Mouse (Mus musculus) MEL (cell line): Measurements from ENCODE around the gene 0610030E20Rik.
A peak's percentile ranks its signal among the peaks of the same experiment; 100 is the strongest.

Experiments
- CTCF ChIP-seq, 3 experiments: IDR thresholded peaks in 2 of 3; conservative IDR thresholded peaks in 1 of 3; 2 replicates each; pipeline ENCODE4 v1.5.1; 2011 to 2012; ENCODE audit warnings: low read length in 3 of 3, low read depth in 2 of 3, mild to moderate bottlenecking in 2 of 3, improper control_type of control experiment in 1 of 3, inconsistent platforms in 1 of 3, mixed read lengths in 1 of 3, moderate library complexity in 1 of 3; ENCODE audit not compliant: control insufficient read depth in 1 of 3, insufficient read depth in 1 of 3, poor library complexity in 1 of 3, severe bottlenecking in 1 of 3
- E2F4 ChIP-seq: IDR thresholded peaks from 2 replicates; pipeline ENCODE4 v1.6.1; 2011; ENCODE audit warnings: low read depth, low read length, improper control_type of control experiment, borderline replicate concordance
- EP300 ChIP-seq, 2 experiments: IDR thresholded peaks; 2 replicates each; pipeline ENCODE4 v1.6.1; 2011; ENCODE audit warnings: improper control_type of control experiment in 2 of 2, low read length in 2 of 2, low read depth in 1 of 2, mild to moderate bottlenecking in 1 of 2
- ETS1 ChIP-seq: IDR thresholded peaks from 2 replicates; pipeline ENCODE4 v1.6.1; 2012; ENCODE audit warnings: low read depth, mild to moderate bottlenecking, inconsistent platforms, low read length, improper control_type of control experiment, moderate library complexity
- HCFC1 ChIP-seq: IDR thresholded peaks from 2 replicates; pipeline ENCODE4 v1.6.1; 2012; ENCODE audit warnings: low read depth, mild to moderate bottlenecking, inconsistent platforms, low read length, improper control_type of control experiment, moderate library complexity
- MAFK ChIP-seq: IDR thresholded peaks from 2 replicates; pipeline ENCODE4 v1.6.1; 2011; ENCODE audit warnings: low read depth, mild to moderate bottlenecking, low read length, improper control_type of control experiment, borderline replicate concordance
- MAX ChIP-seq: IDR thresholded peaks from 2 replicates; pipeline ENCODE4 v1.6.1; 2011; ENCODE audit warnings: low read length, improper control_type of control experiment
- MEF2A ChIP-seq: IDR thresholded peaks from 2 replicates; pipeline ENCODE4 v1.6.1; 2014; ENCODE audit warnings: low read depth, mild to moderate bottlenecking, inconsistent platforms, low read length, improper control_type of control experiment; ENCODE audit not compliant: poor library complexity, insufficient replicate concordance, severe bottlenecking; ENCODE audit errors: extremely low read depth
- MXI1 ChIP-seq: IDR thresholded peaks from 2 replicates; pipeline ENCODE4 v1.6.1; 2011; ENCODE audit warnings: mild to moderate bottlenecking, low read depth, low read length, improper control_type of control experiment
- NELFE ChIP-seq: IDR thresholded peaks from 2 replicates; pipeline ENCODE4 v1.6.1; 2011; ENCODE audit warnings: low read depth, low read length, improper control_type of control experiment
- POLR2A ChIP-seq, 2 experiments: IDR thresholded peaks; 2 replicates each; pipeline ENCODE4 v1.6.1; 2011 to 2012; ENCODE audit warnings: low read length in 2 of 2, mild to moderate bottlenecking in 2 of 2, control low read depth in 1 of 2, improper control_type of control experiment in 1 of 2, low read depth in 1 of 2, moderate library complexity in 1 of 2; ENCODE audit not compliant: control insufficient read depth in 1 of 2, insufficient read depth in 1 of 2, poor library complexity in 1 of 2
- RAD21 ChIP-seq: IDR thresholded peaks from 2 replicates; pipeline ENCODE4 v1.6.1; 2011; ENCODE audit warnings: mild to moderate bottlenecking, low read depth, low read length, improper control_type of control experiment
- SIN3A ChIP-seq: IDR thresholded peaks from 2 replicates; pipeline ENCODE4 v1.6.1; 2012; ENCODE audit warnings: low read length, improper control_type of control experiment, inconsistent platforms
- ZKSCAN1 ChIP-seq: IDR thresholded peaks from 2 replicates; pipeline ENCODE4 v1.6.1; 2012; ENCODE audit warnings: low read depth, mild to moderate bottlenecking, inconsistent platforms, low read length, improper control_type of control experiment, moderate library complexity

DNA sequence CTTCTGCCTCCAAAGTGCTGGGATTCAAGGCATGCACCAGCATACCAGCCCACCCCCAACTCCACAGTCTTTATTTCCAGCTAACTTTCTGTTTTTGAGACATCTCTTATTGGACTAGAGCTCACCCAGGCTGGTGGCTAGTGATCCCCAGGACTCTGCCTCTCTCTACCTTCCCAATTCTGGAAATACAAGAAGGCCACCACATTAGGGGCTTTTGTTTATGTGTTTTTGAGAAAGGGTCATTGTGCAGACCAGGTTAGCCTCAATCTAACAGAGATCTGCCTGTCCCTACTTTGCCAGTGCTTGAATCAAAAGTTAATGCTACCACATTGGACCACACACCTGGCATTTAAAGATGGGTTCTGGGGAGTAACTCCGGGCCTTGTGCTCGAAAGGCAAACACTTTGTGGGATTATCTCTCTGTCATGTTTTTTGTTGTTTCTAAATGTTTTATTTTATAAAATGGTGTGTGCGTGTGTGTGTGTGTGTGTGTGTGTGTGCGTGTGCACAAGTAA is 20.4 kb downstream of the 0610030E20Rik start:
- TF ChIP-seq NELFE (no peak), MXI1 (no peak), EP300 (IDR thresholded peaks at IDR 0.05; ENCODE audit: low read depth in 1 of 2, low read length in 2 of 2) (no peak), POLR2A (IDR thresholded peaks at IDR 0.05; ENCODE audit: control insufficient read depth in 1 of 2, insufficient read depth in 1 of 2, low read depth in 1 of 2, low read length in 2 of 2, poor library complexity in 1 of 2) (peak in 1 of 2 experiments; percentile 24; a peak in 2 of 4 replicates), CTCF (IDR thresholded peaks at IDR 0.05 in 2 of 3, conservative IDR thresholded peaks at IDR 0.05 in 1 of 3; ENCODE audit: control insufficient read depth in 1 of 3, insufficient read depth in 1 of 3, low read depth in 2 of 3, low read length in 3 of 3, poor library complexity in 1 of 3, severe bottlenecking in 1 of 3) (no peak), MEF2A (no peak), ETS1 (no peak), RAD21 (no peak), MAX (no peak), MAFK (no peak), ZKSCAN1 (no peak), HCFC1 (0 out of 2 replicates have a peak, but pooled peaks have one; percentile 20), E2F4 (no peak), SIN3A (0 out of 2 replicates have a peak, but pooled peaks have one; percentile 18)
